Mouse (Mus musculus) kidney, embryonic 16.5 days (tissue): Measurements from ENCODE around the gene Dnah12. TPM values are rescaled to one million over a fixed set of nuclear protein-coding genes. Genes with fewer than 3 reads are reported as not detected.
A peak's percentile ranks its signal among the peaks of the same experiment; 100 is the strongest.

Experiments
- ATAC-seq: fragments of 200-750 bp; cut with Nextera tagmentation; 2 replicates; pipeline ENCODE4 v1.8.0; 2017; ENCODE audit warnings: moderate TSS enrichment; ENCODE audit not compliant: low FRiP score, low TSS enrichment
- H3K27ac ChIP-seq: fragments of 300-500 bp; sonication (generic); 2 replicates; pipeline ENCODE4 v1.5.1; 2014; ENCODE audit warnings: low read length
- H3K27me3 ChIP-seq: fragments of 300-500 bp; sonication (generic); 2 replicates; pipeline ENCODE4 v1.6.1; 2014; ENCODE audit warnings: low read length, control low read depth, mixed read lengths; ENCODE audit not compliant: insufficient read depth
- H3K36me3 ChIP-seq: fragments of 300-500 bp; sonication (generic); 2 replicates; pipeline ENCODE4 v1.6.1; 2014; ENCODE audit warnings: low read length, control low read depth, mixed read lengths; ENCODE audit not compliant: insufficient read depth
- H3K4me1 ChIP-seq: fragments of 300-500 bp; sonication (generic); 2 replicates; pipeline ENCODE4 v1.6.1; 2014; ENCODE audit warnings: low read length, control low read depth, mixed read lengths; ENCODE audit not compliant: insufficient read depth
- H3K4me2 ChIP-seq: fragments of 300-500 bp; sonication (generic); replicated peaks from 2 replicates; pipeline ENCODE4 v1.6.1; 2014; ENCODE audit warnings: low read depth, low read length
- H3K4me3 ChIP-seq: fragments of 300-500 bp; sonication (generic); 2 replicates; pipeline ENCODE4 v1.5.1; 2014; ENCODE audit warnings: mild to moderate bottlenecking, low read length
- H3K9ac ChIP-seq: fragments of 300-500 bp; sonication (generic); replicated peaks from 2 replicates; pipeline ENCODE4 v1.6.1; 2014; ENCODE audit warnings: low read length
- H3K9me3 ChIP-seq: fragments of 300-500 bp; sonication (generic); 2 replicates; pipeline ENCODE4 v1.6.1; 2016; ENCODE audit warnings: low read length, control low read depth
- WGBS: fragments of 180-500 bp; shearing (Covaris S2); extraction: QIAGEN DNeasy Blood & Tissue Kit; methylation state at CpG from one replicate; pipeline ENCODE4 v1.1.7; 2014; 5-methylcytosine and 5-hydroxymethylcytosine counted together
- polyA plus RNA-seq: library from polyadenylated mRNA; unstranded; fragments of >200 nt; fragmentation: Nextera tagmentation; extraction: Ambion mirVana; gene quantifications from 2 replicates; pipeline ENCODE4 v1.2.1, GENCODE M21; 2015

Dnah12 gene
- 0.14 and 0.21 TPM in 2 replicates for polyA plus RNA-seq

GRCm38 (mm10) chr14:26692974-26693373 lies at the start of gene Dnah12:
Gene Dnah12, plus strand, starts transcription at chr14:26693274.
- Histone ChIP-seq H3K4me3 (no peak within 1 kb of the TSS), H3K4me1 (no peaks in the 10 kb centered on the region), H3K4me2 (no peak within 1 kb of the TSS), H3K36me3 (no peaks in the 10 kb centered on the region), H3K27me3 (no peaks in the 10 kb centered on the region), H3K9me3 (no peaks in the 10 kb centered on the region), H3K27ac (no peak within 1 kb of the TSS), H3K9ac (no peak within 1 kb of the TSS)
- ATAC-seq = no peak
- WGBS = 88% methylated on average over 3 of the region's 3 CpGs

DNA sequence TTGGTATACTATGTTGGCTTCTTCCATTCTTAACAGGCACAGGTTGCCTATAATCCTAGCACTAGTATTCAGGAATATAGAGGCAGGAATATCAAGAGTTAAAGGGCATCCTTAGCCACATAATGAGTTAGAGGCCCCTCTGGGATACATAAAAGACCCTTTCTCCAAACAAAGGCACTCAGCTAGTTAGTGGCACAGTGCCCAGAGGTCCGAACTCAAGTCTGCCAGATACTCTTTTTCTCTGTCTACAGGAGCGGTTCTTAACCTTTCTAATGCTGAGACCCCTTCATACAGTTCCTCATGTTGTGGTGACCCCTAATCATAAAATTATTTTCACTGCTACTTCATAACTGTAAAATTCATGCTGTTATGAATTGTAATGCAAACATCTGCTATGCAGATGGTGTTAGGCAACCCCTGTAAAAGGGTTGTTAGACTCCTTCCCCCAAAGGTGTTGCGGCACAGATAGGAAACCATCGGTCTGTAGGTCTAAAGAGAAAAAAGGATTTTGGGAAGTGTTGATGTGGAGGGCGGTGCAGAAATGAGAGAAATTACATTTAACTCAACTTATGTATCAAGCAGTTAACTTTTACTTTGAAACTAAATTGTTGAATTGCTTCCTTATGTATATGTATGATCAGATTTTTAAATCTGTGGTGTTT lies 47.0 kb upstream of the Dnah12 start:
- Histone ChIP-seq H3K4me2 (no peak overlapping the region), H3K4me1 (peaks cover 10% of the 10 kb centered on the region; the same call in 1 of the 2 replicates), H3K9me3 (no peaks in the 10 kb centered on the region), H3K9ac (no peak overlapping the region), H3K4me3 (no peak overlapping the region), H3K27me3 (no peaks in the 10 kb centered on the region), H3K27ac (no peak overlapping the region), H3K36me3 (peaks cover 13% of the 10 kb centered on the region; the same call in 1 of the 2 replicates)
- WGBS = 74% methylated on average over 5 of the region's 5 CpGs
- no peak for ATAC-seq

DNA sequence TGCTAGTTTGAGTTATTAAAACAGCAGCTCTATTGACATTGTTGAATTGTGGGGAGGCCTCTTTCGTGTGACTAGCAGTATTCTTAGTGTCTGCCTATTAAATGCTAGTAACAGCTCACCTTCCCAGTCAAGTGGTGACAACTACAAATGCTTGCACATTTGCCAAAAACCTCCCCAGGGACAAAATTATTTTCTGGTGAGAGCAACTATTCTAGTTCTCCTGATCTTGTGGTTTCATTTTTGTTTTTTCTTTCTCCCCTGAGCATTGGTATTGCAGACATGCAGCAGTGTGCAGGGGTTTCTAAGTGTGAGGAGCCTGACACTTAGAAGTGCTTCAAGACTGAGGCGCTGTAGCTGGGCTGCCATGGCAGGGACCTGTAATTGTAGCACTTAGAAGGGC lies 45.3 kb upstream of the Dnah12 start:
- Histone ChIP-seq H3K36me3 (peaks cover 15% of the 10 kb centered on the region; the same call in 1 of the 2 replicates), H3K9me3 (no peaks in the 10 kb centered on the region), H3K4me3 (no peak overlapping the region), H3K27ac (no peak overlapping the region), H3K4me1 (peaks cover 7% of the 10 kb centered on the region; the same call in 1 of the 2 replicates), H3K27me3 (no peaks in the 10 kb centered on the region), H3K9ac (no peak overlapping the region), H3K4me2 (no peak overlapping the region)
- no peak for ATAC-seq
- WGBS = 84% methylated on average over 2 of the region's 2 CpGs

- Histone ChIP-seq H3K27ac (no peak overlapping the region), H3K9ac (no peak overlapping the region), H3K36me3 (peaks cover 38% of the 10 kb centered on the region), H3K27me3 (no peaks in the 10 kb centered on the region), H3K4me2 (no peak overlapping the region), H3K4me1 (no peaks in the 10 kb centered on the region), H3K4me3 (no peak overlapping the region), H3K9me3 (no peaks in the 10 kb centered on the region)
- ATAC-seq = no peak
Observed at GRCm38 (mm10) chr14:26651901-26652300, 41.2 kb upstream of the Dnah12 start.

- peaks cover 37% of the 10 kb centered on the region for H3K36me3 ChIP-seq
- no peaks in the 10 kb centered on the region for H3K9me3 ChIP-seq
- no peaks in the 10 kb centered on the region for H3K27me3 ChIP-seq
- no peak for ATAC-seq
- no peak overlapping the region for H3K9ac ChIP-seq
- no peak overlapping the region for H3K27ac ChIP-seq
- H3K4me1 ChIP-seq = no peaks in the 10 kb centered on the region
- no peak overlapping the region for H3K4me3 ChIP-seq
- no peak overlapping the region for H3K4me2 ChIP-seq
Observed at GRCm38 (mm10) chr14:26658178-26658577, 34.9 kb upstream of the Dnah12 start.

DNA sequence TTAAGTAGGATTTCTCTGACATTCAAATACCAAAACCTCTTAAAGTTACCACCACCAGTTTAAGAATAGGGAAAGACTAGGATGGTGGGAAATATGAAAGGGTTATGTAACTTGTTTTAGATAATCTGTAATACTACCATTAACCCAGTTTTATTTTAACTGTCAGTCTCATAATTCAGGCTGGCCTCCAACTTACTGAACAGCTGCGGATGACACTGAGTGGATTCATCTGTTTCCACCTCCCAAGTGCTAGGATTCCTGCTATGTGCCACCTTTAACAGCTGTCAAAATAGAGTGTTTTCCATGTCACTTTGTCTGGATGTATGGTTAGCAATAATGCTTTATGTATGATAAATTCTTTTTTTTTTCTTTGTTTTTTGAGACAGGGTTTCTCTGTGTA lies 32.8 kb upstream of the Dnah12 start:
- peaks cover 29% of the 10 kb centered on the region for H3K36me3 ChIP-seq
- no peak for ATAC-seq
- 92% methylated on average over 1 of the region's 1 CpGs for WGBS

DNA sequence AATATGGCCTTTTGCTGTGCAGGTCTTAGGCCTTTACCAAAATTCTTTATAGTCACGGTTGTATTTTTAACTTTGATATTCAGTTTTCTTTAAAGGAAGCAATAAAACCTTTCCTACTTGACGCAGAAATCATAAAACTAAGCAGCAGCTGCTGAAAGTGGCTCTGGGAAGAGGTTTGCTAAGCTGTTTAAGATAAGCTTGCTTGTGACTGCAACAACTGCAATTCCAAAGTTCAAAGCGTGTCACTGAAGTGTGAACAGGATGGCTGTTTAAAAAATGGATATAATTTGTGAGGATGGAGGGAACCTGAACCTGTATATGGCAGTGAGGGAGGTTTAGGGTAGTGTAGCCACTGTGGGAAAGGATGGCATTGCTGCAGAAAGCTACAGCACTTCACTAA lies 31.1 kb upstream of the Dnah12 start:
- Histone ChIP-seq H3K9me3 (no peaks in the 10 kb centered on the region), H3K36me3 (peaks cover 30% of the 10 kb centered on the region), H3K4me3 (no peak overlapping the region), H3K9ac (no peak overlapping the region), H3K4me2 (no peak overlapping the region), H3K27me3 (no peaks in the 10 kb centered on the region), H3K4me1 (peaks cover 9% of the 10 kb centered on the region), H3K27ac (no peak overlapping the region)
- ATAC-seq = no peak
- WGBS = 62% methylated on average over 3 of the region's 3 CpGs

More for the DNA sequence above, 32.8 kb upstream of the Dnah12 start:
- H3K4me2 ChIP-seq = no peak overlapping the region
- no peaks in the 10 kb centered on the region for H3K4me1 ChIP-seq
- H3K4me3 ChIP-seq = no peak overlapping the region
- H3K27ac ChIP-seq = no peak overlapping the region
- no peaks in the 10 kb centered on the region for H3K27me3 ChIP-seq
- H3K9me3 ChIP-seq = no peaks in the 10 kb centered on the region
- no peak overlapping the region for H3K9ac ChIP-seq

GRCm38 (mm10) chr14:26662488-26662887 lies 30.6 kb upstream of the Dnah12 start:
- H3K4me1 ChIP-seq = peaks cover 11% of the 10 kb centered on the region
- peaks cover 26% of the 10 kb centered on the region for H3K36me3 ChIP-seq
- no peak overlapping the region for H3K9ac ChIP-seq
- no peaks in the 10 kb centered on the region for H3K27me3 ChIP-seq
- 88% methylated on average over 2 of the region's 2 CpGs for WGBS
- no peak overlapping the region for H3K4me2 ChIP-seq
- ATAC-seq = no peak
- no peaks in the 10 kb centered on the region for H3K9me3 ChIP-seq
- no peak overlapping the region for H3K4me3 ChIP-seq
- H3K27ac ChIP-seq = no peak overlapping the region

- Histone ChIP-seq H3K4me2 (no peak overlapping the region), H3K4me3 (no peak overlapping the region), H3K4me1 (peaks cover 17% of the 10 kb centered on the region), H3K9me3 (no peaks in the 10 kb centered on the region), H3K9ac (no peak overlapping the region), H3K36me3 (peaks cover 21% of the 10 kb centered on the region), H3K27ac (no peak overlapping the region), H3K27me3 (no peaks in the 10 kb centered on the region)
- 87% methylated on average over 2 of the region's 2 CpGs for WGBS
- ATAC-seq = no peak
Observed at GRCm38 (mm10) chr14:26663851-26664250, 29.2 kb upstream of the Dnah12 start.

DNA sequence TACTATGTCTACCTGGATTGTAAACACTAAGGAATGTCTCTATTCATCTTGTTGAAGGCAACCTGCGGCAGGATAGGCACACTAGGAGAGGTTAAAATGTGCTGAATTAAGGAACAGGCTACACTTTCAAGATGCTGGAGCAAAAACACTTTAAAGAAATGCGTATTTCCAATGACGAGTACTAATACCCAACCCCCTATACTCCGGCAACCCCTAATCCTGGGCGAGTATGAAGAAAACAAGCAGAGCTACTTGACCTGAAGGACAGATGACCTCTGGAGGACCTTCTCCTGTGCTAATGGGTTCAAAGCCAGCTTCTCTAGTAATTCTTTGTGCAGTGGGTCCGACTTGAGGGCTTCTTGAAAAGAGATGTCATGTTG lies 25.1 kb upstream of the Dnah12 start:
- Histone ChIP-seq H3K9ac (peak overlapping the region; percentile 90), H3K27me3 (no peaks in the 10 kb centered on the region), H3K27ac (no peak overlapping the region; the same call in 1 of the 2 replicates), H3K36me3 (peaks cover 14% of the 10 kb centered on the region), H3K9me3 (no peaks in the 10 kb centered on the region), H3K4me3 (peak overlapping the region; percentile 98), H3K4me1 (peaks cover 23% of the 10 kb centered on the region), H3K4me2 (peak overlapping the region; percentile 88)
- WGBS = 21% methylated on average over 6 of the region's 6 CpGs
- ATAC-seq = no peak
